In the genomic region with DNA sequence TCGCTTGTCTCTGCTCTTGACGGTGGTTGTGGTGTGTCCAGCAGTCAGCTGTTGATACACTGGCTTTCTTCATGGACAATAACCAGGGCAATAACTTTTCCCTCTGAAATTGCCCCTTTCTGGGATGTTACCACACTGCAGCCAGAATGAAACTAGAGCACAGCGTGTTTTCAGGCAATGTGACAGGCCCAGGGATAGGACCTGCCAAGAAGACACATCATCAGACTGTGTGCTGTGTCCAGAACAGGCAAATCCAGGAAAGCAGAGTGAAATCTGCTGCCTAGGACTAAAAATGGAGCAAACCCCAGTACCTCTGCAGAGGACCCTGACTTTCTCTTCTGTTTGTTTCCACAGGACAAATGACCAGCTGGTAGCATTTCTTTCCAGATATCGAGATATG, we compare ENCODE assay signal across 22 mouse cellular contexts.
DNase-seq lines count a peak whose midpoint lies in the region; ATAC-seq lines count a peak whose summit lies in the region.
"Had no signal": no experiment of that assay in that cellular context is flagged by ENCODE, and none has a peak within 500 bp of the region (broad histone marks: within the 10 kb centered on the region; RNA-seq: fewer than 3 reads in every experiment).

No protein-coding gene starts in this region.

- peak; percentile 9 for DNase-seq in cerebellum, adult 9-11 months
- no peak for DNase-seq in cerebellum, adult 18-20 months
- no peak for DNase-seq in frontal cortex, postnatal 36 days (ENCODE audit: low spot score in 2 of 2)
- DNase-seq in gastrocnemius, postnatal 25 days, result peak; percentile 16
- no peak for DNase-seq in gastrocnemius, postnatal 36 days
- peak; percentile 44 for DNase-seq in right cerebral cortex, adult 18-20 months
- no peak for DNase-seq in right cerebral cortex, postnatal 14 days
- DNase-seq: adrenal gland, adult 8-10 months; adrenal gland, postnatal 25 days; cerebellum, postnatal 36 days; forebrain, postnatal 0 days; gastrocnemius, postnatal 10 days; heart, adult 2 months; heart, postnatal 14 days; heart, postnatal 4 days; kidney, adult 18-20 months had no signal

- peak; percentile 86 for ATAC-seq in frontal cortex, adult (ENCODE audit: low TSS enrichment)
- ATAC-seq: activated CD4-positive, CD25-positive, alpha-beta regulatory T cell, adult 4 months; forebrain, embryonic 14.5 days; forebrain, postnatal 0 days; hindbrain, postnatal 0 days; inflammation-experienced regulatory T-cells, adult 6 months; intestine, embryonic 16.5 days had no signal

- intact Hi-C loops in gastrocnemius, postnatal 36 days (cut with DNase I), result loop anchor here (5.0 kb wide), 1 partner anchor 304 kb away; no protein-coding TSS in a partner anchor

Comparison
In these comparisons a context has a peak if more than half of its experiments do, and no peak if none do; other contexts are left out.
1. DNase-seq: peak in cerebellum, adult 9-11 months (single experiment), gastrocnemius, postnatal 25 days (single experiment) and right cerebral cortex, adult 18-20 months (single experiment); none in cerebellum, adult 18-20 months (0 of 2), frontal cortex, postnatal 36 days (0 of 2), gastrocnemius, postnatal 36 days (0 of 2) and right cerebral cortex, postnatal 14 days (single experiment).